Mouse (Mus musculus): ENCODE data around the gene Ranbp3.

GRCm38 (mm10) chr17:56715914-56716654 lies 43.0 kb downstream of the Ranbp3 start:
- no peak for TF ChIP-seq EP300 (IDR thresholded peaks at IDR 0.05; ENCODE audit: low read length)
- TF ChIP-seq ZNF384 (IDR thresholded peaks at IDR 0.05; ENCODE audit: low read depth, low read length), result no peak
- no peak for TF ChIP-seq ETS1 (conservative IDR thresholded peaks at IDR 0.05; ENCODE audit: low read depth, low read length)
- TF ChIP-seq CTCF (conservative IDR thresholded peaks at IDR 0.05 in 1 of 2, IDR thresholded peaks at IDR 0.05 in 1 of 2; ENCODE audit: low read depth in 2 of 2, low read length in 2 of 2), result no peak
- TF ChIP-seq HCFC1 (IDR thresholded peaks at IDR 0.05; ENCODE audit: low read depth, low read length), result no peak
- no peak for TF ChIP-seq POLR2A (IDR thresholded peaks at IDR 0.05; ENCODE audit: low read depth, low read length)
- no peak for TF ChIP-seq ELF1 (IDR thresholded peaks at IDR 0.05; ENCODE audit: low read depth, low read length)
- TF ChIP-seq GABPA (IDR thresholded peaks at IDR 0.05; ENCODE audit: insufficient replicate concordance, low read depth, low read length), result no peak
- TF ChIP-seq ZKSCAN1 (IDR thresholded peaks at IDR 0.05; ENCODE audit: borderline replicate concordance, low read depth, low read length), result no peak
- TF ChIP-seq MXI1 (IDR thresholded peaks at IDR 0.05; ENCODE audit: low read depth, low read length), result no peak
- no peak for TF ChIP-seq USF2 (conservative IDR thresholded peaks at IDR 0.05; ENCODE audit: low read depth, low read length)
- TF ChIP-seq USF1 (IDR thresholded peaks at IDR 0.05; ENCODE audit: low read depth, low read length), result no peak
- no peak for TF ChIP-seq CHD2 (IDR thresholded peaks at IDR 0.05; ENCODE audit: low read length)
- no peak for TF ChIP-seq E2F4 (IDR thresholded peaks at IDR 0.05; ENCODE audit: insufficient replicate concordance, low read depth, low read length)

All from CH12.LX (cell line).